Mouse (Mus musculus) forebrain, embryonic 14.5 days (tissue): ENCODE measurements around the gene Afap1. TPM values are rescaled to one million over a fixed set of nuclear protein-coding genes. Genes with fewer than 3 reads are reported as not detected.

Experiments
- ATAC-seq: fragments of 200-750 bp; cut with Nextera tagmentation; 2 replicates; pipeline ENCODE4 v1.8.0; 2017; ENCODE audit warnings: mild to moderate bottlenecking, moderate library complexity
- DNase-seq: peaks from one replicate; pipeline ENCODE4 v3.0.0-alpha.2; 2015; ENCODE audit warnings: low spot score
- H3K27ac ChIP-seq: fragments of 300-500 bp; sonication (generic); 2 replicates; pipeline ENCODE4 v1.5.1; 2014; ENCODE audit warnings: low read depth, mild to moderate bottlenecking, control low read depth, low read length, moderate library complexity
- H3K27me3 ChIP-seq: fragments of 300-500 bp; sonication (generic); replicated peaks from 2 replicates; pipeline ENCODE4 v1.6.1; 2014; ENCODE audit warnings: low read length, control low read depth, mixed read lengths; ENCODE audit not compliant: control insufficient read depth, insufficient read depth
- H3K36me3 ChIP-seq: fragments of 300-500 bp; sonication (generic); 2 replicates; pipeline ENCODE4 v1.6.1; 2014; ENCODE audit warnings: low read length, control low read depth; ENCODE audit not compliant: control insufficient read depth, insufficient read depth
- H3K4me1 ChIP-seq: fragments of 300-500 bp; sonication (generic); 2 replicates; pipeline ENCODE4 v1.6.1; 2014; ENCODE audit warnings: antibody characterized with exemption, low read length, control low read depth; ENCODE audit not compliant: control insufficient read depth, insufficient read depth
- H3K4me2 ChIP-seq: fragments of 300-500 bp; sonication (generic); 2 replicates; pipeline ENCODE4 v1.6.1; 2014; ENCODE audit warnings: mild to moderate bottlenecking, control low read depth, low read length
- H3K4me3 ChIP-seq: fragments of 300-500 bp; sonication (generic); 2 replicates; pipeline ENCODE4 v1.5.1; 2014; ENCODE audit warnings: low read depth, low read length, control low read depth
- H3K9ac ChIP-seq: fragments of 300-500 bp; sonication (generic); 2 replicates; pipeline ENCODE4 v1.6.1; 2014; ENCODE audit warnings: mild to moderate bottlenecking, low read length, control low read depth, moderate library complexity
- H3K9me3 ChIP-seq: fragments of 300-500 bp; sonication (generic); replicated peaks from 2 replicates; pipeline ENCODE4 v1.6.1; 2016; ENCODE audit warnings: low read length, control low read depth, mixed read lengths; ENCODE audit not compliant: control insufficient read depth
- WGBS: fragments of 180-500 bp; shearing (Covaris S2); extraction: QIAGEN DNeasy Blood & Tissue Kit; methylation state at CpG from one replicate; pipeline ENCODE4 v1.1.7; 2014; 5-methylcytosine and 5-hydroxymethylcytosine counted together
- polyA plus RNA-seq: library from polyadenylated mRNA; unstranded; fragments of >200 nt; fragmentation: Nextera tagmentation; extraction: Ambion mirVana; gene quantifications from 2 replicates; pipeline ENCODE4 v1.2.1, GENCODE M21; 2014

The Afap1 gene
- polyA plus RNA-seq, 1 experiment from 2014 or later: 36.9 TPM

GRCm38 (mm10) chr5:35876236-35876635 lies 16.9 kb upstream of the Afap1 start:
- WGBS: 87% methylated on average over 5 of the region's 5 CpGs
- ATAC-seq (no peak), DNase-seq (no peak)
- H3K4me1 ChIP-seq: peaks cover 7% of the 10 kb centered on the region
- H3K27ac ChIP-seq: no peak overlapping the region
- H3K36me3 ChIP-seq: no peaks in the 10 kb centered on the region
- no peaks in the 10 kb centered on the region for H3K9me3 ChIP-seq
- no peaks in the 10 kb centered on the region for H3K27me3 ChIP-seq
- no peak overlapping the region for H3K4me3 ChIP-seq
- no peak overlapping the region for H3K9ac ChIP-seq
- no peak overlapping the region for H3K4me2 ChIP-seq

- Histone ChIP-seq H3K4me1 (peaks cover 7% of the 10 kb centered on the region), H3K36me3 (no peaks in the 10 kb centered on the region), H3K4me2 (no peak overlapping the region), H3K27ac (no peak overlapping the region), H3K9me3 (no peaks in the 10 kb centered on the region), H3K9ac (no peak overlapping the region), H3K4me3 (no peak overlapping the region), H3K27me3 (no peaks in the 10 kb centered on the region)
- 73% methylated on average over 8 of the region's 8 CpGs for WGBS
- peak; percentile 87 for DNase-seq
- ATAC-seq: peak; percentile 92
Measured at GRCm38 (mm10) chr5:35879199-35879598, 13.9 kb upstream of the Afap1 start.

GRCm38 (mm10) chr5:35882391-35882790 lies 10.7 kb upstream of the Afap1 start:
- H3K4me1 ChIP-seq: peaks cover 7% of the 10 kb centered on the region
- H3K27ac ChIP-seq: no peak overlapping the region
- H3K4me3 ChIP-seq: no peak overlapping the region
- no peaks in the 10 kb centered on the region for H3K27me3 ChIP-seq
- H3K4me2 ChIP-seq: no peak overlapping the region
- no peaks in the 10 kb centered on the region for H3K36me3 ChIP-seq
- no peak overlapping the region for H3K9ac ChIP-seq
- 63% methylated on average over 9 of the region's 9 CpGs for WGBS
- H3K9me3 ChIP-seq: no peaks in the 10 kb centered on the region
- ATAC-seq: no peak
- DNase-seq: no peak

GRCm38 (mm10) chr5:35884262-35884661 lies 8.9 kb upstream of the Afap1 start:
- Histone ChIP-seq H3K9ac (no peak overlapping the region), H3K36me3 (no peaks in the 10 kb centered on the region), H3K27me3 (no peaks in the 10 kb centered on the region), H3K4me2 (no peak overlapping the region), H3K4me1 (peaks cover 3% of the 10 kb centered on the region; the same call in 1 of the 2 replicates), H3K27ac (no peak overlapping the region), H3K4me3 (no peak overlapping the region), H3K9me3 (no peaks in the 10 kb centered on the region)
- DNase-seq (peak; percentile 52), ATAC-seq (no peak)
- WGBS: 36% methylated on average over 11 of the region's 11 CpGs

- no peak overlapping the region for H3K27ac ChIP-seq
- no peaks in the 10 kb centered on the region for H3K36me3 ChIP-seq
- H3K4me1 ChIP-seq: peaks cover 3% of the 10 kb centered on the region; the same call in 1 of the 2 replicates
- WGBS: 93% methylated on average over 5 of the region's 5 CpGs
- H3K9me3 ChIP-seq: no peaks in the 10 kb centered on the region
- H3K9ac ChIP-seq: no peak overlapping the region
- H3K27me3 ChIP-seq: no peaks in the 10 kb centered on the region
- no peak overlapping the region for H3K4me2 ChIP-seq
- no peak overlapping the region for H3K4me3 ChIP-seq
- DNase-seq (no peak), ATAC-seq (no peak)
Measured at GRCm38 (mm10) chr5:35884689-35885088, 8.4 kb upstream of the Afap1 start.

- Histone ChIP-seq H3K4me3 (no peak overlapping the region), H3K9me3 (no peaks in the 10 kb centered on the region), H3K4me2 (no peak overlapping the region), H3K9ac (no peak overlapping the region), H3K27me3 (no peaks in the 10 kb centered on the region; the same call in 1 of the 2 replicates), H3K36me3 (no peaks in the 10 kb centered on the region), H3K4me1 (no peaks in the 10 kb centered on the region), H3K27ac (no peak overlapping the region)
- WGBS: 56% methylated on average over 9 of the region's 9 CpGs
- DNase-seq: peak; percentile 37
- ATAC-seq: no peak
Measured at GRCm38 (mm10) chr5:35888959-35889358, 4.2 kb upstream of the Afap1 start.

- DNase-seq: peak; percentile 25
- 3% methylated on average over 2 of the region's 2 CpGs for WGBS
- no peaks in the 10 kb centered on the region for H3K36me3 ChIP-seq
- no peak overlapping the region for H3K4me3 ChIP-seq
- H3K27ac ChIP-seq: no peak overlapping the region
- H3K9me3 ChIP-seq: no peaks in the 10 kb centered on the region
- H3K4me2 ChIP-seq: no peak overlapping the region
- H3K9ac ChIP-seq: no peak overlapping the region
- no peak for ATAC-seq
- H3K4me1 ChIP-seq: peaks cover 4% of the 10 kb centered on the region; the same call in 1 of the 2 replicates
- H3K27me3 ChIP-seq: no peaks in the 10 kb centered on the region; the same call in 1 of the 2 replicates
Measured at GRCm38 (mm10) chr5:35889641-35890040, 3.5 kb upstream of the Afap1 start.

- Histone ChIP-seq H3K9me3 (no peaks in the 10 kb centered on the region), H3K4me1 (peaks cover 14% of the 10 kb centered on the region), H3K27ac (no peak overlapping the region), H3K36me3 (no peaks in the 10 kb centered on the region), H3K4me3 (no peak overlapping the region), H3K4me2 (no peak overlapping the region), H3K27me3 (no peaks in the 10 kb centered on the region; the same call in 1 of the 2 replicates), H3K9ac (no peak overlapping the region)
- 94% methylated on average over 13 of the region's 13 CpGs for WGBS
- no peak for DNase-seq
- no peak for ATAC-seq
Measured at GRCm38 (mm10) chr5:35890985-35891730, 2.0 kb upstream of the Afap1 start.

GRCm38 (mm10) chr5:35892363-35892762 lies 756 bp upstream of the Afap1 start:
- ATAC-seq (no peak), DNase-seq (no peak)
- Histone ChIP-seq H3K27me3 (no peaks in the 10 kb centered on the region; the same call in 1 of the 2 replicates), H3K36me3 (no peaks in the 10 kb centered on the region), H3K4me2 (no peak overlapping the region), H3K4me1 (peaks cover 26% of the 10 kb centered on the region), H3K9ac (no peak overlapping the region), H3K4me3 (no peak overlapping the region), H3K9me3 (no peaks in the 10 kb centered on the region), H3K27ac (no peak overlapping the region)
- WGBS: 85% methylated on average over 3 of the region's 3 CpGs
